Mouse (Mus musculus) macrophage (primary cell): ENCODE results near the gene Msrb3. TPM values are rescaled to one million over a fixed set of nuclear protein-coding genes. Genes with fewer than 3 reads are reported as not detected.

Experiments
- H3K27ac ChIP-seq: fragments of 350-480 bp; formaldehyde crosslinking; 2 replicates; pipeline ENCODE4 v1.9.0; 2021
- H3K36me3 ChIP-seq: fragments of 350-480 bp; formaldehyde crosslinking; 2 replicates; pipeline ENCODE4 v1.9.0; 2021; ENCODE audit errors: inconsistent target
- H3K4me3 ChIP-seq: fragments of 350-480 bp; formaldehyde crosslinking; 2 replicates; pipeline ENCODE4 v1.9.0; 2021; ENCODE audit errors: inconsistent target
- H3K79me2 ChIP-seq: fragments of 350-480 bp; formaldehyde crosslinking; 2 replicates; pipeline ENCODE4 v1.9.0; 2021; ENCODE audit errors: inconsistent target
- WGBS: methylation state at CpG from one replicate; pipeline ENCODE4 v1.1.7; 2026; ENCODE audit warnings: inconsistent platforms; ENCODE audit not compliant: missing documents; 5-methylcytosine and 5-hydroxymethylcytosine counted together
- polyA plus RNA-seq: library from polyadenylated mRNA; stranded (reverse); fragments of 250-400 nt; gene quantifications from 3 replicates; pipeline ENCODE4 v1.2.4, GENCODE M21; 2018; ENCODE audit warnings: inconsistent platforms

Msrb3 gene
- polyA plus RNA-seq, 1 experiment from 2014 or later: 0.10 TPM

DNA sequence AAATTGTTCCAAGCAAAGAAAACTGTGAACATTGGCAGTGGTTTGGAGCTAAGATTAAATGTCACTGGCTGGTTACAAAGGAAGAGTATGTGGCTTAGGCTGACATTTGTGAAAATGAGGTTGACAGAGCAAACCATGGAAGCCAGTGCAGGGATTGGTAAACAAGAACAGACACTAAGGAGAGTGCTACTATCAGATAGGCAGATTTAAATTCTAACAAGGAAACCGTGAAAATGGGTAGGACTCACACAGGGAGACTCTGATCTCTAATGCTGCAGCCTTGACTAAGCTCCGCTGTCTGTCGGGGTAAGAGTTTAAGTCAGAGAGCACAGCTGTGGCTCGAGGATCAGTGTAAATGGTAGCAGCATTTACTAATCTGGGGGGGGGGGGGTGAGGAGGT lies 15.2 kb downstream of the Msrb3 start:
- H3K4me3 ChIP-seq: no peak overlapping the region
- WGBS: 89% methylated on average over 3 of the region's 4 CpGs
- no peaks in the 10 kb centered on the region for H3K79me2 ChIP-seq
- no peak overlapping the region for H3K27ac ChIP-seq
- H3K36me3 ChIP-seq: no peaks in the 10 kb centered on the region

DNA sequence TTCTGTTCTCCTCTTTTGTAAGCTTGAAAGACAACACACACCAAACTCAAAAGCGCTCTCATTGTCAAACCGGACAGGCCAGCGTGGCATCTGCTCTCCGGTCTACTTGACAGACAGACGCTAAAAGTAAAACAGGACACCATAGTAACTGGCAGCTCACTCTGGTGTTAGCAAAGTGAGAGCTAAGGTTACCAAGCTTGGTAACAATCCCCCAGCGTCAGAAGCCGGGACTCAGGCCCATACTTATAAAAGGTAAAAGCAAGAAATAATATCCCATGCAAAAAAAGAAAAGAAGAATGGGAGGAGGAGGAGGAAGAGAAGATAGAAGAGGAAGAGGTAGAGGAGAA lies 15.9 kb downstream of the Msrb3 start:
- Histone ChIP-seq H3K36me3 (no peaks in the 10 kb centered on the region), H3K27ac (peak overlapping the region; percentile 35), H3K4me3 (peak overlapping the region; percentile 12; the same call in 1 of the 2 replicates), H3K79me2 (no peaks in the 10 kb centered on the region)
- 4% methylated on average over 7 of the region's 7 CpGs for WGBS

DNA sequence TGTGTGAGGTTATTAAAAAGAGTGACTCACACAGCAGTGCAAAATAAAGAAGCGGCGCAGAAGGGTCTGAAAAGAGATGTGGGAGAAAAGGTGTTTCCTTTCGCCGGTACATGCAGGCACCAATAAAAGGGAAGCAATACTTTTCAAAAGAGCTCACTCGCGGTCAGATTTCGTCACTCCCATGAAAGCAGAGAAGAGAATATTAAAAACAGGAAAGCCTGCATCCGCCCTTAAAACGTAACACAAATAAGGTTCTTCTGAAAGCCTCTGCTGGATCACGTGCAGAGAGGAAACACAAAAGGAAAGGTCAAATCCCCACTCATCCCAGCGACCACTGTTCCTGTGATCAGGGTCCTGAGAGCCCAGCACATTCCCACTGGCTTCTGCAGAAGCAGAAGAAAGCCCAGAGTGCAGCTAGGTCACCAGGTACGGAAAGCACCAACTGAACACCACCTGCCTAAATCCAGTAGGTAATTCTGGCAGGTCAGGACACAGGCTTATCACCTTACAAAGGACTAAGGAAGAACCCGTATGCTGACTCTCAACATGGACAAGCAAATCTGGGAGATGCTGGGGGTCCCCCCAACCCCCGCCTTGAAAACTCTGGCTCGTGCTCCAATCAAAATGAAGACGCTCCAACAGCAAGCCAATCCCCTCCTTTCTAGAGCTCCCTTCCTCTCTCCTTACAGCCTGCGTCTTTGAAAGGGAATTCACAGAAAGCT lies 16.4 kb downstream of the Msrb3 start:
- H3K4me3 ChIP-seq: peak overlapping the region; percentile 12

DNA sequence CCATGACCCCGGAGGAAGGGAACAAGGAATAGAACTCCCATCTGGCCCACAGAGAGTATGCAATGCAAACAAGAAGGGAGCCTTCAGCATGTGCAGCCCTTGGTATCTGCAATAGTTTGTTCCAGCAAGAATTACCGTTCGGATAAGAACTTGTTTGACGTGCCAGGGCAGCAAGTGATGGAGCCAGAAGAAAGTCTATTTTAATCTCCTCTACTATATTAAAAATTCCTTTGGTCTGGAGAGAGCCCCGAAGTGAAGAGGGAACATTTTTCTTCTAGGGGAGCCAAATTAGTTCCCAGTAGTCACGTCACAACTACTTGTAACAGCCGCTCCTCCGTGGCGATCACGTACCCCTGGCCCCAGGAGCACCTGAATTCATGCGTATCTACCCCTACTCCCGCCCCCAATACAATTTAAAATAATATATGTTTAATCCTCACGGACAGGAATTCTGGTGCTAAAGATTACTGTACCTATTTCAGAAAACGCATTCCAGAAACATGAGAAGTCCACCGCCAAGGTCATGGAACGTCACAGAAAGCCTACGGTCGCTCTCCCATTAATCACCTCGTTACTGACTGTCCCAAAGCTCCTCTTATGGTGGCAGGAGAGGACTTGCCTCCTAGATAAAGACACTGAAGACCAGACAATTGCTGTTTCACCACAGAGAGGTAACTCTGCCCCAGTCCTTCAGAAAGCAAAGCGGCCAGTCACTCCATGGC lies 22.2 kb downstream of the Msrb3 start:
- no peak overlapping the region for H3K4me3 ChIP-seq
- 83% methylated on average over 19 of the region's 20 CpGs for WGBS
- no peaks in the 10 kb centered on the region for H3K36me3 ChIP-seq
- H3K79me2 ChIP-seq: no peaks in the 10 kb centered on the region
- H3K27ac ChIP-seq: no peak overlapping the region

More for the DNA sequence above, 16.4 kb downstream of the Msrb3 start:
- H3K27ac ChIP-seq: peak overlapping the region; percentile 35
- 1% methylated on average over 17 of the region's 17 CpGs for WGBS
- no peaks in the 10 kb centered on the region for H3K79me2 ChIP-seq
- H3K36me3 ChIP-seq: no peaks in the 10 kb centered on the region

DNA sequence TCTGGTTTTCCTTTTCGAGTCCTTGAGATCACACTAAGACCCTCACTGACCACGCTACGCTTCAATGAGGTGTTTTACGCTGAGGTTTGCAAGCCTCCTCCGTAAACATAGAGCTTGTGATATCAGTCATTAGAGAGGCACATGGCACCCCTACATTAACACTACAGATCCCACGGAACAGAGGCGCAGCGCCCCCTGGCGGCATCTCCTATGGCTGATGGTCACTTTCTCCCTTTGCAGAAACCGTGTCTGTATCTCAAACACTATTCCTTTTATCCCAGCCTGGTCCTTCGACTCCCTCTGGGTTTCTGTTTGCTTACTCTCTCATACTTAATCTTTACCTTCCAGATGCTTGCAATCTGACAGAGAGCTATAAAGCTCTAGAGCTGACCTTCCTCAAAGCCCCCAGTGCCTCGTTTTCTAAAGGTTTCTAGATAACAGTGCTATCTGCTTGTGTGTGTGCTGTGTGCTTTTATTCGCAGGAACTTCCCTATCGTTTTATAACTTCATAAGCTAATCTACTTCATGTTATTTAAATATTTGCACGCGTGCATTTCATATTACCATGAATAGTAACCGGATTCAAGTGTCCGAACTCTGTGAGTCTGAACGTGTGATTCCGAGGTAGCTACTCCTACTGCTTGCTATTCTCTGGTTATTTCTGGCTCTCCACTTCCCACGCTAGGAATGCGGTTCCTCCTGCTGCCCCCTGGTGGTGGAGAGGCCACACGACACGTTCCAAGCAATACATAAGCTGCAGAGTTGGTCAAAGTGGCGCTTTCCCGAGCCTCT lies 23.0 kb downstream of the Msrb3 start:
- 20% methylated on average over 26 of the region's 26 CpGs for WGBS
- H3K4me3 ChIP-seq: peak overlapping the region; percentile 5; the same call in 1 of the 2 replicates

DNA sequence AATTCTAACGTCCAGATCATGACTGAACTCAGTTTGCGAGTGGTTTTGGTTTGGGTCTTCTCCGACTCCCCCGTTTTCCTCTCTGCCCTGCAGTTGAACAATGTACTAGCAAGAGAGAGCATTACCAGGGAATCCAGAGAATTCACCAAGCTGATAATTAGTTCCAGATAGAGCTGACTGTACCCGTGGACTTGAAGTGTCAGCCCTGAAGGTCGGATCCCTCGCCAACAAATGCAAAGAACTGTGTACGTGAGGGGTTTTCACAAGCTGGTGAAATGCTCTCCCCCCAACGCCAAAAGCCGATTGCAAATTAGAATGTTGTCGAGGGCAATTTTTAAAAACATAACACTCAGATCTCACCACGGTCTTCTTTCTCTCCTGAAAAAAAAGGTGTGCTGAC lies 24.6 kb downstream of the Msrb3 start:
- no peak overlapping the region for H3K27ac ChIP-seq
- no peak overlapping the region for H3K4me3 ChIP-seq
- no peaks in the 10 kb centered on the region for H3K36me3 ChIP-seq
- 92% methylated on average over 12 of the region's 12 CpGs for WGBS
- H3K79me2 ChIP-seq: no peaks in the 10 kb centered on the region

More for the DNA sequence above, 23.0 kb downstream of the Msrb3 start:
- Histone ChIP-seq H3K27ac (no peak overlapping the region), H3K79me2 (no peaks in the 10 kb centered on the region), H3K36me3 (no peaks in the 10 kb centered on the region)

DNA sequence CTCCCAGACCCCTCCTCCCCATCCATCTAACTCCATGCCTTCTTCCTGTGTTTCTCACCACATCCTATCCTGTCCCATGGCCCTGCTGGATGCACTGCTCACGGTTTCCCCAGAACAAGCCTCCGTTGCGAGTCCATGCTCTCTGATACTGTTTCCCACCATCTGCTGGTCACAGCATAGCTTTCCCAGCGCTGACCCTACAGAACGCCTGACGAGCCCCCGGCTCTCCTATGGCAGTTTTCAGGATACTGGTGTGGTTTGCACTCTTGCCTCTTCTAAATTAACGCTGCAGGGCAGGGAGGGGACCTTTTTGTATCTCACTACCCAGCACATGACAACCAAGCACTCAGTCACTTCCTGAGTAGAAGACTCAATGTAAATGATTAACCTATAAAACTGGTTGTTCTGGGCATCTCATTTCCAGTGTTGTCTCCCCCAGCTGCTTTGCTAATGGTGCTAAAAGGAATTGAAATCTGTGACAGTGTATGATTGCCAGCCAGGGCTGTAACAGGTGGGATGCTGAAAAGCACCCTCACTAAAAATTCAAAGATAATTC lies 25.2 kb downstream of the Msrb3 start:
- WGBS: 92% methylated on average over 8 of the region's 8 CpGs
- no peaks in the 10 kb centered on the region for H3K36me3 ChIP-seq
- H3K4me3 ChIP-seq: no peak overlapping the region
- H3K79me2 ChIP-seq: no peaks in the 10 kb centered on the region
- no peak overlapping the region for H3K27ac ChIP-seq

DNA sequence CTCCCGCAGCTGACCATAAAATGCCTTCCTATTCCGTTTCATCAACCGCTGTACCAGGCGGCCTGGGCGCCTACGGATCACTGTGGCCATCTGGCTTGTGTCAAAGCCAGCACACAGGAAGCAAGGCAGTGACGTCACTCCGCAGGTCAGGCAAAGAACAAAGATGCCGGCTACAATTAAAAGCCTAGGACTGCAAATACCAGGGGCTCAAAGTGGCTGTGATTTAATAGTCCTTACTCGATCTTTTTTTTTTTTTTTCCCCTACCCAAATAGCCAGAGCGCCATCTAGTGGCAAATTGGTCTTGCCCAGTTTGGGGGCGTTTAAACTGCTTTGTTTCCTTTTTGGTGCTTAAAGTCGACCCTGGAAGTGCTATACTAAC lies 26.4 kb downstream of the Msrb3 start:
- Histone ChIP-seq H3K36me3 (no peaks in the 10 kb centered on the region), H3K79me2 (no peaks in the 10 kb centered on the region), H3K27ac (no peak overlapping the region), H3K4me3 (no peak overlapping the region; the same call in 1 of the 2 replicates)
- 1% methylated on average over 13 of the region's 13 CpGs for WGBS

DNA sequence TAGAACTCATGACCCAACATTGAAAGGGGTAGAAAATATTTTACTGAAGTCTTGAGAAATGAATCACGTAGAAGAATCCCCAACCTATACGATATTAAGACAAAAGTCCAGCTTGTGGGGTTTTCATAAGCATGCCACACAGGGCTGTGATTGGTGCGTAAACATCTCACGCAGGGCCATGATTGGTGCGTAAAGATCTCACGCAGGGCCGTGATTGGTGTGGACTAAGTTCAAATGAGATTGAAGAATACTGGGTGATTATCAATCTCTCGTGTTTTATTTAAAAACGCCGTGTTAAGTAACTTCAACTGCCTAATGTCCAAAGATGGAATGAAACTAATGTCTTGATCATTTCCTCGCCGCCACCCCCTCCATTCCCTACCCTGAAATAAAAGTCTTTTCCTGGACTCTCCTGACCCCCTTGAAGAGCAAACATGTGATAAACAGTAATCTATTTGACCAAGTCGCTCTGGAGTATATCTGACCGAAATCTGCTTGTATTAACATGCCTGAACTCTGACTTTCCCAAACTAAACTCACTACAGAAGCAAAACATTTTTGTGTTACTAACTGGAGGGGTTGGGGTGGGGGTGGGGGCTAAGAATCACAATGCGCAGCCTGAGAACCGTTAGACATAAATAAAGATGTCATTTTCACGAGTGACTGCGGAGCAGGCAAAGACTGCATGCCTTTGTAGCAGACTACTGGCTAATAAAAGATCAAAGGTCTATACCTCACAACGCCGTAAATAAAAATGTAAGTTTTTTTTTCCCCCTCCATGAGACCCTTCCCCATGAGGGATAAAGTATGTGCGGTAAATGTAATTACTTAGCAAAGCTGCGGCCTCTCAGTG lies 27.0 kb downstream of the Msrb3 start:
- WGBS: 68% methylated on average over 22 of the region's 22 CpGs
- Histone ChIP-seq H3K27ac (no peak overlapping the region), H3K79me2 (no peaks in the 10 kb centered on the region), H3K4me3 (no peak overlapping the region; the same call in 1 of the 2 replicates), H3K36me3 (no peaks in the 10 kb centered on the region)

DNA sequence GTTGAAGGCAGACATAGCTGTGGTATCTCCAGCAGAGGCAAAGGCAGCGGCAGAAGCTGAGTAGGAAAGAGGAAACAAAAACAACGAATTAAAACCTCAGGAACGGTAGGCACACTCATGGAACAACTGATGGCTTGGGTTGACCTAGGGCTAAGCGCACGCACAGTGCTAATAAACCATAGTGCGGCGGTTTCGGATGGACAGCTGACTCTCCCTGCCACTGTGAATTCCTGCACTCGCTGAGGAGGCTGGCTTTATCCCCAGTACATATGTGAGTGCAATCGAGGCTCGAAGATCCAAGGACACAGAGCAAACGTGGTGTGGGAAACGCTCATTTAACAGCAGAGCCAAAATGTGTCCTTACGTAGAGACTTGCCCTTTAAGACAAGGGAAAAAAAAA lies 27.8 kb downstream of the Msrb3 start:
- Histone ChIP-seq H3K4me3 (no peak overlapping the region), H3K27ac (no peak overlapping the region), H3K36me3 (no peaks in the 10 kb centered on the region), H3K79me2 (no peaks in the 10 kb centered on the region)
- 83% methylated on average over 14 of the region's 14 CpGs for WGBS

DNA sequence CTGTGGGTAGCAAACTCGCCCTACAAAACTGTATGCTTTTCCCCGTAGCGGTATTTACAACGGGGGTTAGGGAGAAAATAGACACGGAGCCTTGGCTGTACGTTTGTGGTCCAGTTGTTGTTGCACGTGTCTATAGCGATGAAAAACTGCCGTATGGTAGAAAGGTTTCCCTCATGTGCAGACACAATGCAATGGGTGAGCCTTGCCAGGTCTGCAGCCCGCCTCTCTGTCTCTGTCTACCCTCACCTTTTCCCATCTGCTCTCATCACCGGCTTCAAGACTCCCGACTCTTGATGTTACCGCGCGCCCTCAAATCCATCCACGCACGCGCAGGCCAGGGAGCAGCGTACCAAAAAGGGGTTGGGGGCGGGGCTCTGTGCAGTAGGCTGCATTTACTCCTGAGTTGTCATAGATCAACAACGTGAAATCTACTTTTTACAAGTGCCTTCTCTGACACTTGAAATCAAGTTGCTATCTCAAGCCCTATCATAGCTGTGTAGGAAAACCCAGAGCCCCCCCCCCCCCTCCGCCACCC lies 29.6 kb downstream of the Msrb3 start:
- Histone ChIP-seq H3K27ac (no peak overlapping the region), H3K79me2 (no peaks in the 10 kb centered on the region), H3K36me3 (no peaks in the 10 kb centered on the region), H3K4me3 (no peak overlapping the region)
- 97% methylated on average over 21 of the region's 22 CpGs for WGBS

DNA sequence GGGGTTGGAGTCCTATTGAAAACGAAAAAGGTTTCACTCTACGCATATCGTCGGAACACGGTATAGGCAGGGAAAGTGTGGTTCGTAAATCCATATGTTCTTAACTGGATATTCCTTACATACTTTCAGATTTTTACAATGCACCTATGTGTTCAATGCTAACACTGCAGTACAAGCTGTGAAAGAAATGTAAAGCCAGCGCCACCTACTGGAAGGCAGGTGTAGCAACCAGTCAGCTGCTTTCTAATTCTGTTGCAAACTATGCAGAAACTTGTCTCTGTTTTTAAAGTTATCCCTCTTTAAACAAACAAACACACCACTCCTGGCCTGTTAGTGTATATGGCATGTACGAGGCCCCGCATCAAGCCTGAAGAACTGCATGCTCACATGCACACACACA lies 34.5 kb downstream of the Msrb3 start:
- Histone ChIP-seq H3K79me2 (no peaks in the 10 kb centered on the region), H3K4me3 (no peak overlapping the region), H3K27ac (no peak overlapping the region), H3K36me3 (no peaks in the 10 kb centered on the region)
- 30% methylated on average over 9 of the region's 9 CpGs for WGBS

DNA sequence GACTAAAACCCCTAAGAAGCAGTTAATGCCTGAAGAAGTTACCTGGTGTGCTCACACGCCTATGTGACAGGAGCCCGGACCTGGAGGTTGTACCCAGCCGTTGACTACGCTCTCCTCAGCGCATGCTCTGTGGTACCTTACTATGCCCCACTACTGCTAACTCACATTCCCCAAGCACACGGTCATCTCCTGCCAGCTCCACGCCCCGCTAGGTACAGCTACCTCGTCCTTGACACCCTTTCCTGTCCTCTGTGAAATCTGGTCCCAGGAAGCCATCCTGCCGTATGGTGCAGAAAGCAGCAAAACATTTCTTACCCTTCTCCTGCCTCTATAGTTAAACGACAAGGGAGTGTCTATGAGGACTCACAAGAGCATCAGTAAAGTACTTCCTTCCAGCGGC lies 37.2 kb downstream of the Msrb3 start:
- Histone ChIP-seq H3K4me3 (no peak overlapping the region), H3K79me2 (no peaks in the 10 kb centered on the region), H3K27ac (no peak overlapping the region), H3K36me3 (no peaks in the 10 kb centered on the region)
- WGBS: 94% methylated on average over 12 of the region's 12 CpGs

DNA sequence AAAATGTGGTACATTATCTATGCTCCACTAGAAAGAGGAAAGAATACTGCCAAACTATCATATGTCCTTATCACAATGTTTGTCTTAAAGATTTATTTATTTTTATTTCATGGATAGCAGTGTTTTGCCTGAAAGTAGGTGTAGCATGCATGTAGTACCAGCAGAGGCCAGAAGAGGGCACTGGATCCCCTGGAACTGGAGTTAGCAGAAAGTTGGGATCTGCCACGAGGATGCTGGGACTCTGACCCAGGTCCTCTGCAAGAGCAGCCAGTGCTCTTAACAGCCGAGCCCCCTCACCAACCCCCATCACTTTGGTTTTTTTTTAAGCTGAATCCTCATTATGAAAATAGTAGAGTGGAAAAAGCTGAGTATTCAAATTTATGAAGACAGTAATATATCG lies 37.7 kb downstream of the Msrb3 start:
- WGBS: 75% methylated on average over 3 of the region's 3 CpGs
- no peaks in the 10 kb centered on the region for H3K36me3 ChIP-seq
- H3K27ac ChIP-seq: no peak overlapping the region
- H3K4me3 ChIP-seq: no peak overlapping the region
- no peaks in the 10 kb centered on the region for H3K79me2 ChIP-seq
